Mouse (Mus musculus): ENCODE measurements around the gene Mpped2.

- no peak for TF ChIP-seq CTCF (IDR thresholded peaks at IDR 0.05; ENCODE audit: low read depth)
- no peak for TF ChIP-seq EP300 (optimal IDR thresholded peaks at IDR 0.05)
These were observed 195.1 kb downstream of the Mpped2 start for GRCm38 (mm10) chr2:106888174-106888573.
